Mouse (Mus musculus): ENCODE measurements around the gene Bicra. TPM values are rescaled to one million over a fixed set of nuclear protein-coding genes. Genes with fewer than 3 reads are reported as not detected.

The Bicra gene
- 10 to 100 TPM; 13.4 to 14.1 TPM for total RNA-seq (2021)

- intact Hi-C loops (cut with DNase I): loop anchor here (2.0 kb wide), 1 partner anchor 65 kb away; no protein-coding TSS in a partner anchor
Measured at GRCm38 (mm10) chr7:16047338-16048146, at the start of gene Bicra. Bicra (minus strand) TSS chr7:16047921.

GRCm38 (mm10) chr7:16094592-16094991, 46.9 kb upstream of the Bicra start:
- no peak for DNase-seq (ENCODE audit: extremely low spot score in 1 of 2, low spot score in 2 of 2)
- intact Hi-C loops (cut with DNase I): no loop called here

More at GRCm38 (mm10) chr7:16047338-16048146, at the start of gene Bicra:
- DNase-seq (ENCODE audit: extremely low spot score in 1 of 2, low spot score in 2 of 2): peak; percentile 73 to 94

- intact Hi-C loops (cut with DNase I): no loop called here
Measured at GRCm38 (mm10) chr7:16087587-16087986, 39.9 kb upstream of the Bicra start.

DNA sequence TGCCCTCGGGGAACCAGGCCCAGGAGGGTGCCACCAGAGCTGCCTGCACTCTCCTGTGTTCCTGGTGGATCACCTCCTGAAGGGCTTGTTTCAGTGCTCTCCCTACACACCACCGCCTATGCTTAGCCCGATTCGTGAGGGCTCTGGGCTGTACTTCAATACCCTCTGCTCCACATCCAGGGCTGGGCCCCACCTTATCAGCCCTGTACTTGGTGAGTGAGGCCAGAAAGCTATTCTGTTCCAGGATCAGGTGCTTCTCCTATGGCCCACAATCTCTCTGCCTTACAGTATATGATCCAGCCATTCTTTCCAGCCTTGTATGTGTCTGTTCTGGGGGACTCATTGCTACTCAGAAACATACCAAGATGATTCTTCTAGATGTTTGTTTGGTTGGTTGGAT, 35.6 kb upstream of the Bicra start:
- intact Hi-C loops (cut with DNase I): no loop called here
- DNase-seq (ENCODE audit: extremely low spot score in 1 of 2, low spot score in 2 of 2): no peak

More at GRCm38 (mm10) chr7:16087587-16087986, 39.9 kb upstream of the Bicra start:
- DNase-seq (ENCODE audit: extremely low spot score in 1 of 2, low spot score in 2 of 2): no peak

GRCm38 (mm10) chr7:16080581-16080980, 32.9 kb upstream of the Bicra start:
- DNase-seq (ENCODE audit: extremely low spot score in 1 of 2, low spot score in 2 of 2): no peak
- intact Hi-C loops (cut with DNase I): no loop called here

GRCm38 (mm10) chr7:16079947-16080346, 32.2 kb upstream of the Bicra start:
- intact Hi-C loops (cut with DNase I): no loop called here
- no peak for DNase-seq (ENCODE audit: extremely low spot score in 1 of 2, low spot score in 2 of 2)

GRCm38 (mm10) chr7:16071906-16072305, 24.2 kb upstream of the Bicra start:
- no peak for DNase-seq (ENCODE audit: extremely low spot score in 1 of 2, low spot score in 2 of 2)
- intact Hi-C loops (cut with DNase I): no loop called here

DNA sequence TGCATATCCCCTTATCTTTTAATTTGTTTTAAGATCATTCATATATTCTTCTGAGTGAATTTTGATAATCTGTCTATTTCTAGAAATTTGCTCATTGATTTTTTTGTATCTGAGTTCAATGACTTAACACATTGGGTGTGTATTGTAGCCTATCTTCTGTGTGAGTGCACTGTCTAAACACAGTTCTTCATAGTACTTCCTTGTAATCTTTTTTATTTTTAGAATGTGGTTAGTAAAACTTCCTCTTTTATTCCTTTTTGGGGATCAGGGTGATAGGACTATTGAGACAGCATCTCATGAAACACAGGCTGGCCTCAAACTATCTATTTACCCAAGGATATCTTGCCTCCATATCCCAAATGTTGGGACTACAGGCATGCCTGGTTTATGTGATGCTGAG, 23.1 kb upstream of the Bicra start:
- intact Hi-C loops (cut with DNase I): no loop called here
- DNase-seq (ENCODE audit: extremely low spot score in 1 of 2, low spot score in 2 of 2): no peak

- DNase-seq (ENCODE audit: extremely low spot score in 1 of 2, low spot score in 2 of 2): no peak
- intact Hi-C loops (cut with DNase I): loop anchor here (10.0 kb wide), 1 partner anchor 201 kb away; no protein-coding TSS in a partner anchor
Measured at GRCm38 (mm10) chr7:16063490-16063889, 15.8 kb upstream of the Bicra start.

DNA sequence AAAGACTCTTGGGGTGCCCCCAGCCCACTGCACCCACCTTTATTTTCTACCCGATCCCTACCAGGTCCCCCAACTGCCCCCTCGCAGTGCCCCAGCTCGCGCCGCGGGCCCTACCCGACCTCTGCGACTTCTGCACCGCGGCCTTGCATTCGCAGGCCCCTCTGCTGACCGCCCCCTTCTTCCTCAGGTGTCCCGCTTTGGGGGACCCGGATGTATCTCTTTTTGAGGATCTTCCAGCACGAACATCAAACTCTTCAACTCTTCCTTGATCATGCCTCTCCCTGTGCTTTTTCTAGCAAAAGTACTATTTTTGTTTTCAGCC, 14.3 kb upstream of the Bicra start:
- intact Hi-C loops (cut with DNase I): loop anchor here (10.0 kb wide), 1 partner anchor 203 kb away; no protein-coding TSS in a partner anchor
- no peak for DNase-seq (ENCODE audit: extremely low spot score in 1 of 2, low spot score in 2 of 2)

DNA sequence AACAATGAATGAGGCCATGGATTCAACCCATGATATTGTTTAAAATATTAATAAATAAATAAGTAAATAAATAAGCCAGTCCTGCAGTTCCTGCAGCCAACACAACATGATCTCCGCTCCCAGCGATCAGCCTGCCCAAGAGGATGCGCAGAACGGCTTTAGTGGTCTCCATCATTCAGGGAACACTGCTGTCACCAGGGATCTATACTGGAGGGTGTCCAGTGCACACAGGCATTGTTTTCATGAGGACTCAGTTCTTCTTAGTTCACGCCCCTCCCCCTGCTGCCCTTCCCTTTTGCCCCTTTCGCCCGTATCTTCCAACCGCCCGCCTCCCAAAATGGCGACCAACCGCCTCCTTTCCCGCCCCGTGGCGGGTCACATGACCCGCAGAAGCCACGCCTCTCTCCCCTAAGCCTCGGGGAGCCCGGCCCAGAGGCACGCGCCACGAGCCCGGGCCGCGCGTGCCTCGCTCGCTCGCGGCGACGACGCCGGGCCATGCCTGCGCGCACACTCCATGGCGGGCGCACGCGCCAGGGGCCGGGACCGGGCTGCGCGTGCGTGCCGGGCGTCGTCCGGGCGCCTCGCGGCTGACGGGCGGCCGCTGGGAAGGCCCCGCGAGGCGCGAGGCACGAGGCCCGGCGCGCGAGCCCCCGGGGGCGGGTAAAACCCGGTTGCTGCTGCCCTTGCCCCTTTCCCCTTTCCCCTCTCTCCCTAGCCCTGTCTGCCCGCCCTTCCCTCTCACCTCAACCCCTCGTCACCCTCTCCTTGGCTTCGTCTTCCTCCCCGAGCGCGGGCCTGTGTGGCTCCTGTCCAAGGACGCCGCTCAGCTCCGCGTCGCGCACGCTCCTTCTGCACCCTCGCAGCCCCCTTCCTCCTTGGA, 13.7 kb upstream of the Bicra start, which contains the start of gene Zfp541:
Gene Zfp541, plus strand, starts transcription at position 596 of the 880 bp plus-strand sequence.
- intact Hi-C loops (cut with DNase I): loop anchor here (10.0 kb wide), 1 partner anchor 203 kb away; no protein-coding TSS in a partner anchor

GRCm38 (mm10) chr7:16057136-16057534, 9.4 kb upstream of the Bicra start:
- DNase-seq (ENCODE audit: extremely low spot score in 1 of 2, low spot score in 2 of 2): no peak
- intact Hi-C loops (cut with DNase I): no loop called here

More for the DNA sequence above, 13.7 kb upstream of the Bicra start, which contains the start of gene Zfp541:
- peak in 1 of 2 experiments; percentile 61 for DNase-seq (ENCODE audit: extremely low spot score in 1 of 2, low spot score in 2 of 2)

DNA sequence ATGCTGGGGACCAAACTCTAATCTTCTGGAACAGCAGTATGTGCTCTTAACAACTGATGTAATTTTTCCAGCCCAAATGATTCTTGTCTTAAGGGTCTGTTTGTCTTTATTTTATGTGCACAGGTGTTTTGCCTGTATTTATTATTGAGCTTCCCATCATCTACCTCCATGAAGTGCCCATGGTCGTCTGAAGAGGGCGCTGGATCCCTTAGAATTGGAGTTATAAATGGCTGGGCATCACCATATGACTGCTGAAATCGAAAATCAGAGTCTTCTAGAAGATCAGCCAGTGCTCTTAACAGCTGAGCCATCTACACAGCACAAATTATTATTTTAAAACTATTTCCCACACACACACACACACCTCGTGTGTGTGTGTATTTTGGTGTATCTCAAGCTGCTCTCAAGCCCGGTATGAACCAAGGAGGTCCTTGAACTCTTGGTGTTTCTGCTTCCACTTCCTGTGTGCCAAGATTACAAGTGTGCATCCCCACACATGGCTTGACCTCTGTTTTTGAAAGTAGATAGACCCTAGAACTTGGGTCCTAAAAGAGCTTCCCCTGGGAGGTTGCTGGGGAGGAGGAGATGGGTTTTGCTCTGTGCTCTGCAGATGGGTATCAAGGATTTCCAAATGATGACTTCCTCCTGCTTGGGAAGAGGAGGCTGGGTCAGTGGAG, 8.9 kb upstream of the Bicra start:
- intact Hi-C loops (cut with DNase I): no loop called here
- no peak for DNase-seq (ENCODE audit: extremely low spot score in 1 of 2, low spot score in 2 of 2)

DNA sequence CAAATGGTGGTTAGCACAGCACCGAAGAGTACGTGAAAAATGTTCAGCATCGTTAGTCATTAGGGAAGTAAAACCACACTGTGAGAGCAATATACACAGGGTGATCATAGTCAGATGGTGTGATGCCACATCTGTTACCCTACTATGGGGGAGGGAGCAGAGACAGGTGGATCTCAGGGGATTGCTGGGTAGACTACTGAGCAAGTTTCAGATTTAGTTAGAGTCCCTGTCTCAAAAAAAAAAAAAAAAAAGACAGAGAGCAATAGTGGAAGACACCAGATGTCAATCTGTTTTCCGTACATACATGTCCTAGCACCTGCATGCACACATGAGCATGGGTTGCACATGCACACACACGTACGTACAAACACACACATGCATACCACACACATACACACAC, 7.9 kb upstream of the Bicra start:
- intact Hi-C loops (cut with DNase I): no loop called here
- DNase-seq (ENCODE audit: extremely low spot score in 1 of 2, low spot score in 2 of 2): no peak

- no peak for DNase-seq (ENCODE audit: extremely low spot score in 1 of 2, low spot score in 2 of 2)
- intact Hi-C loops (cut with DNase I): no loop called here
Measured at GRCm38 (mm10) chr7:16054966-16055365, 7.2 kb upstream of the Bicra start.

- no peak for DNase-seq (ENCODE audit: extremely low spot score in 1 of 2, low spot score in 2 of 2)
- intact Hi-C loops (cut with DNase I): no loop called here
Measured at GRCm38 (mm10) chr7:16053105-16053504, 5.4 kb upstream of the Bicra start.

DNA sequence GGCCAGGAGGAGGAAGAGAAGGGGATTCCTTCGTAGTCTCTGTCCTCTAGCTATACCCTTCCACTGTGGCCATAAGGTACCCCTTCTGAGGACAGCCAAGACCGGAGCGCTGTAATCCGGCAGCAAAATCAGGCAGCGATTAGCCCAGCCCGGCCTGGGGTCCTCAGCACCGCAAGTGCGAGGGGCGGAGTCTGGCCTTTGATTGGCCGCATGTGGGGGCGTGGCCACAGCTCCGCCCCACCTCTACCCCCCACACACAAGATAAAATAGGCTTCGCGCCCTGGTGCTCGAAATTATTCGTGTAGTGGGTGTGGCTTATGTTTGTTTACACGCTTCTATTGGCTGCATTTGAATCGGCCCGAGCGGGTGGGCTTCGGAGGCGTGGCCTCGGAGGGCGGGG, 5.0 kb upstream of the Bicra start:
- peak; percentile 94 to 97 for DNase-seq (ENCODE audit: extremely low spot score in 1 of 2, low spot score in 2 of 2)
- intact Hi-C loops (cut with DNase I): no loop called here

DNA sequence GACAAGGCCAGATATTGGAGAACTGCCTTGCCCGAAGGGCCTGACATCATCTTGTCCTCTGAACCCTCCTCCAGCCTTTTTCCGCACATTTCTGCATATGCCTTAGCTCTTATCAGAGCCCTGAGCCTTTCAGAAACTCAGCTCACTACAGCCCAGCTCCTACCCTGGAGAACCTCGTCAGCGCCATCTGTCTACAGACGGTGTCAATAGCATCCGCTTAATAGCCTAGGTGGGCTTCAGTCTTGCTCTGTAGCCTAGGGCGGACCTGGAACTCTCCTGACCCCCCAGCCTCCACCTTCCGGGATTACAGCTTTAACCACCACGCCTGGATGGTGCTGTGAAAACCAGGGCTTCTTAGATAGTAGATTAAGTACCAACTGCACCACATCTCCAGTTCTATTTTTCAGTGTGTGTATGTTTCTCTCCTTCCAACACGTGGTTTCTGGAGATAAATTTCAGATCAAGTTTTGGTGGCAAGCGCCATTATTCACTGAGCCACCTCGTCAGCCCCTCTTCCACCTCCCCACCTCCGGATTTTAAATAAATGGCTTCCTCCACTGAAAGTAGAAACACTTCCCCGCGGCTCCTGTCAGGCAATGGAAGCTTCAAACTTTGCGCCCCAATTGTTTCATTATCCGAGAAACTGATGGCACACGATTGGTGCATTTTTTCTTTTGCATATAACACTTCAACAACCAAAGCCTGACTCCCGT, 4.3 kb upstream of the Bicra start:
- DNase-seq (ENCODE audit: extremely low spot score in 1 of 2, low spot score in 2 of 2): peak; percentile 65 to 86
- intact Hi-C loops (cut with DNase I): no loop called here
